Mouse (Mus musculus): ENCODE measurements around the gene Sptbn4.

Gene Sptbn4

GRCm38 (mm10) chr7:27474490-27474954 is 27.0 kb upstream of the Sptbn4 start:
- intact Hi-C loops (cut with DNase I) = no loop called here

GRCm38 (mm10) chr7:27473835-27474489 is 26.5 kb upstream of the Sptbn4 start:
- intact Hi-C loops (cut with DNase I) = no loop called here

GRCm38 (mm10) chr7:27473156-27473834 is 25.8 kb upstream of the Sptbn4 start, which contains the start of gene Sertad3:
Gene Sertad3, plus strand, starts transcription at chr7:27473768.
- intact Hi-C loops (cut with DNase I) = no loop called here

- intact Hi-C loops (cut with DNase I) = no loop called here
Measured at GRCm38 (mm10) chr7:27472596-27472995, 25.1 kb upstream of the Sptbn4 start.

- intact Hi-C loops (cut with DNase I) = no loop called here
Measured at GRCm38 (mm10) chr7:27471390-27472120, 24.1 kb upstream of the Sptbn4 start.

GRCm38 (mm10) chr7:27467648-27468047 is 20.2 kb upstream of the Sptbn4 start:
- intact Hi-C loops (cut with DNase I) = no loop called here

GRCm38 (mm10) chr7:27460477-27460876 is 13.0 kb upstream of the Sptbn4 start:
- intact Hi-C loops (cut with DNase I) = no loop called here

- intact Hi-C loops (cut with DNase I) = loop anchor here (10.0 kb wide), 1 partner anchor 45 kb away; no protein-coding TSS in a partner anchor
Measured at GRCm38 (mm10) chr7:27459640-27460039, 12.2 kb upstream of the Sptbn4 start.

GRCm38 (mm10) chr7:27458614-27459013 is 11.1 kb upstream of the Sptbn4 start:
- intact Hi-C loops (cut with DNase I) = loop anchor here (10.0 kb wide), 1 partner anchor 46 kb away; no protein-coding TSS in a partner anchor

GRCm38 (mm10) chr7:27455273-27455672 is 7.8 kb upstream of the Sptbn4 start:
- intact Hi-C loops (cut with DNase I) = loop anchor here (10.0 kb wide), 1 partner anchor 50 kb away; no protein-coding TSS in a partner anchor

- intact Hi-C loops (cut with DNase I) = loop anchor here (10.0 kb wide), 1 partner anchor 50 kb away; no protein-coding TSS in a partner anchor
Measured at GRCm38 (mm10) chr7:27454461-27455121, 7.1 kb upstream of the Sptbn4 start.

GRCm38 (mm10) chr7:27452206-27452770 is 4.8 kb upstream of the Sptbn4 start:
- intact Hi-C loops (cut with DNase I) = loop anchor here (10.0 kb wide), 1 partner anchor 53 kb away; no protein-coding TSS in a partner anchor

GRCm38 (mm10) chr7:27451359-27451758 is 3.9 kb upstream of the Sptbn4 start:
- intact Hi-C loops (cut with DNase I) = loop anchor here (10.0 kb wide), 1 partner anchor 53 kb away; no protein-coding TSS in a partner anchor

GRCm38 (mm10) chr7:27449256-27449862 is 1.9 kb upstream of the Sptbn4 start:
- intact Hi-C loops (cut with DNase I) = no loop called here

GRCm38 (mm10) chr7:27448421-27449206 is 1.1 kb upstream of the Sptbn4 start:
- intact Hi-C loops (cut with DNase I) = no loop called here

GRCm38 (mm10) chr7:27446521-27447418 is 716 bp downstream of the Sptbn4 start:
- intact Hi-C loops (cut with DNase I) = no loop called here

GRCm38 (mm10) chr7:27446051-27446450 is 1.4 kb downstream of the Sptbn4 start:
- intact Hi-C loops (cut with DNase I) = no loop called here

GRCm38 (mm10) chr7:27440014-27440413 is 7.5 kb downstream of the Sptbn4 start:
- intact Hi-C loops (cut with DNase I) = no loop called here
